Mouse (Mus musculus) frontal cortex, adult 2 months (tissue): ENCODE results near the gene Sympk. TPM values are rescaled to one million over a fixed set of nuclear protein-coding genes. Genes with fewer than 3 reads are reported as not detected.
A peak's percentile ranks its signal among the peaks of the same experiment; 100 is the strongest.

ENCODE experiments used
- DNase-seq, 2 experiments: peaks; one replicate each; pipeline ENCODE4 v3.0.0; 2022; ENCODE audit warnings: low spot score in 1 of 2; ENCODE audit errors: extremely low spot score in 1 of 2
- polyA plus RNA-seq: library from polyadenylated mRNA; depleted of rRNA; stranded (reverse); fragments of >200 nt; gene quantifications from 2 replicates; pipeline ENCODE4 v1.2.3, GENCODE M21; 2012

Sympk gene
- polyA plus RNA-seq, 1 experiment, result 118 TPM

DNA sequence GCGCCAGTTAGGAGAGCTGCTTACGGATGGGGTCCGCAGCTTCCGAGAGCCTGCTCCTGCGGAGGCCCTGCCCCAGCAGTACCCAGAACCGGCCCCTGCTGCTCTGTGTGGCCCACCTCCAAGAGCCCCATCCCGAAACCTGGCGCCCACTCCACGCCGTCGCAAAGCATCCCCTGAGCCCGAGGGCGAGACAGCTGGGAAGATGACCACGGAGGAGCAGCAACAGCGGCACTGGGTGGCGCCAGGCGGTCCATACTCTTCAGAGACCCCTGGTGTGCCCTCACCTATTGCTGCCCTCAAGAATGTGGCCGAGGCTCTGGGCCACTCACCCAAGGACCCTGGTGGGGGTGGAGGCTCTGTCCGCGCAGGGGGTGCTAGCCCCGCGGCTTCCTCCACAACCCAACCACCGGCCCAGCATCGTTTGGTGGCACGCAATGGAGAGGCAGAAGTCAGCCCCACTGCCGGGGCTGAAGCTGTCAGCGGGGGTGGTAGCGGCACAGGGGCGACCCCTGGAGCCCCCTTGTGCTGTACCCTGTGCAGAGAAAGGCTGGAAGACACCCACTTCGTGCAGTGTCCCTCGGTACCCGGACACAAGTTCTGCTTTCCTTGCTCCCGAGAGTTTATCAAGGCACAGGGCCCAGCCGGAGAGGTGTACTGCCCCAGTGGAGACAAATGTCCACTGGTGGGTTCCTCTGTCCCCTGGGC, 18.6 kb upstream of the Sympk start:
- no peak for DNase-seq

DNA sequence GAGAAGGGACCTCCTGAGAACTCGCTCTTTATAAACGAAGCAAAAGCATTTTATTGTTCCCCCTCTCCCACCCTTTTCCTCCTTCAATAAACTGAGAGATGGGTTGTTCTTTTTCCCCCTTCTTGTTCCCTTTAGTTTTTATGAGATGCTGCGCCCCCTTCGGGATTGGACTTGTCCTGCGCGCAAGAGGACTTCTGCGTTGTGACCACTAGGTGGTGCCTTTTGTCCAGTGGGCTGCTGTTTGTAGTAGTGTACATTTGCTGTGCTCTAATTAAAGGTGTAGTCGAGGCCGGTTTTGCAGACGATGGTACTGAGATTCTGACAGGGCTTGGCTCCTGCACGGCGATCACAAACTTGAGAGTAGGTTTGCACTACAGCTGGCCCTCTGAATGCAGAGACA, 17.7 kb upstream of the Sympk start:
- DNase-seq, result peak; percentile 84 to 92

DNA sequence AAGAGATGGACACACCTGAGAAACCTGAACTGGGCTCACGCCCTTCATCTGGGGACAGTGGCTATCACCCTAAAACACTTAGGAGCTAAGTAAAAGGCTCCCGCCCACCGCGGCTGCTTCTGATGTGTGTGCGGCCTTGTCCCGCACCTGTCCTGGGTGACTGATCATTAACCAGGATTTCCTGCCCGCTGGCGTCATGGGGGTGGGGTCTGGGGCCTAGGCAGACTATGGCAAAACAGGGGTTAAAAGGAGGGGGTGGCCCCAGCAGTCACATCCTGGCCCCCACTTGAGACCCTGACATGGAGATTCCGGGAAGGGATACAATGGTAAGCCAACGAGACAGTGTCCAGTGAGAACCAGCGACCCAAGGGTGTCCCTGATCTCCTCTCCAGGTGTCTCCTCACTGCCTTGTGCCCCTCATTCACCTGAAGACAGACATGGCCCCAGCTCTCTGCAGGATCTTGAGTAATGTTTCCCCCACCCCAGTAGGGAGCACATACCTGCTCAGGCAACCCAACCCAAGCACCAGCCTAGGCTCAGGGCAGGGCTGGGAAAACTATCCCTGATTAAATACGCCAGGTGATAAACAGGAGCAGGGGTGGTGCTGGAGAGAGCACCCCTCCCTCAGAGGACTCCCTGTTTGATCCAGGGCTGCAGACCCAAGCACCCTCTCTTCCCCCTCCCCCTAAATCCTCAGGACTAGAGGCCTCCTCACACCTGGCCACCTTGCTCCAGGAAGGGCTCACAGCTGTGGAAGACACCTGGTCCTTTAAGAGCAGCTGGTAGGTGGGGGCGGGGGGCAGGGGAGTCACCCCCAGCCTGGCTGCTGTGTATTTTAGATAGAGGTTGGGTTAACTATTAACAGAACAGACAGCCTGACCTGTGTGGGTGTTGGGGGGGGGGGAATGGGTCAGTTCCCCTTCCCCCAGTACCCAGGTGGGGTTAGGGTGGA, 16.9 kb upstream of the Sympk start:
- no peak for DNase-seq

DNA sequence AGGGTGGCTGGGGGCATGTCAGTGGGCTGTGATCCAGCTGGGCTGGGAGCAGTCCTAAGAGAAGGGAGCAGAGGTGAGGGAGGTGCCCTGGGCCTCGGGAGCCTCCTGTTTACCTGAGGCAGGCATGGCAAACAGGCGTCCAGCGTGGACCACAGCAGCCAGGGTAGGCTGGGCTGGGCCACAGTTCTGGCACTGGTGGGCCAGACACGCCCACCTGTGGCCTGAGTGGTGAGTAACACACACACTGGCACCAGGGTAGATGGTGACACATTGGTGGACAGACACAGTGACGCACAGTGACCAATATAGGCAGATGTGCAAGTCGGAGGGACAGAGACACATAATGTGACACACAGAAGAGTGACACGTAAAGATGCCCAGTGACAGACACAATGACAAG, 13.6 kb upstream of the Sympk start:
- no peak for DNase-seq

DNA sequence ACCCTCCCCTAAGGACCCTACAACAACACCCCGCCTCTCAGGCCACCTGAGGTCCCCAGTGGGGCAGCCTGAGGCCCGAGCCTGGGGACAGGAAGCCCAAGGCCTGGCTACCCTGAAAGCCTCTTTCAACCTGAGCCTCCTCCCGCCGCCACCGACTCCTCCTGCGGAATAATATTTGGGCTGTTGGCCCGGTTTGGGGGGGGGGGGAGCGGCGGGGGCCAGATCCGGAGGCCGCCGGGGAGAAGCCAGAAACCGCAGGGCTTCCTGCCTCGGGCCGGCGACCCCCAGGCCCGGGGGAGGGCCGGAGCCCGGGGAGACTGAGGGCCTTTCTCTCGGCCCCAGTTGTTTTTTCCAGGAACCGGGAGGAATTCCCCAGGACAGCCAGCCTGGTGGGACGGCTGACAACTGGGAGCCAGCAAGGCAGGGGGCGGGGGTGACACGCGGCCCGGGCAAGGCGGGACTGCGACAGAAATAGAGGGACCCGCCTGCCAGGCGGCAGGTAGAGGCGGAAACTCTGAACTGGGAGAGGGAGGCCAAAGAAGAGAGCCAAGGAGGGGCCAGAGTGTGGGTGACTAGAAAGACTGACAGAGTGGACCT, 12.1 kb upstream of the Sympk start:
- no peak for DNase-seq

DNA sequence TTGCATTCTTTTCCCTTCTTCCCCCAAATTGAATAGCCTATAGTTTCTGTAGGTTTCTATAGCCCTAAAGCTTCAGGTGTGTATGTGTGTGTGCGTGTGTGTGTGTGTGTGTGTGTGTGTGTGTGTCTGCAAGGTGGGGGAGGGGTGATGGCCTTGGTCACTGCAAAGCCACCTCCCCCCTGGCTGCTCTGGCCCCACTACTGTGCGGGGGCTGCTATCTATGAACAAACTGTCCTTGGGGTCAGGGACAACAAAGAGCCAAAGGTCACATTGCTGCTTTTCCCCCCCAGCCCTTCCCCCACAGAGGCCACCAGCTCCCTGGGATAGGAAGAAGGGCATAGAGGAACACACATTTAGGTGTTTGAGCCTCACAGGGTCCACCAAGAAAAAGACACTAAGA, 11.3 kb upstream of the Sympk start:
- no peak for DNase-seq

DNA sequence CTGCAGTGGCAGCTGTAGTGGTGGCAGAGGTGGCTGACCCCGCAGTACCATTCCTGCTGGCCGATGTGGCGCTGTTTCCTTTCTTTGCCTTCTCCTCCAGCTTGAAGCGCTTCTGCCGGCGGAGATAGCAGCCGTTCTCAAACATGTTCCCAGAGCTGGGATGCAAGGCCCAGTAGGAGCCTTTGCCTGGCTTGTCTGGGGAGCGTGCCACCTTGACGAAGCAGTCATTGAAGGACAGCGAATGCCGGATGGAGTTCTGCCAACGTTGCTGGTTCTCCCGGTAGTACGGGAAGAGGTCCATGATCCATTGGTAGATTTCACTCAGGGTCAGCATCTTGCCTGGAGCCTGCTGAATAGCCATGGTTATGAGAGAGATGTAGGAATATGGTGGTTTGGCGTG, 9.7 kb upstream of the Sympk start:
- no peak for DNase-seq

DNA sequence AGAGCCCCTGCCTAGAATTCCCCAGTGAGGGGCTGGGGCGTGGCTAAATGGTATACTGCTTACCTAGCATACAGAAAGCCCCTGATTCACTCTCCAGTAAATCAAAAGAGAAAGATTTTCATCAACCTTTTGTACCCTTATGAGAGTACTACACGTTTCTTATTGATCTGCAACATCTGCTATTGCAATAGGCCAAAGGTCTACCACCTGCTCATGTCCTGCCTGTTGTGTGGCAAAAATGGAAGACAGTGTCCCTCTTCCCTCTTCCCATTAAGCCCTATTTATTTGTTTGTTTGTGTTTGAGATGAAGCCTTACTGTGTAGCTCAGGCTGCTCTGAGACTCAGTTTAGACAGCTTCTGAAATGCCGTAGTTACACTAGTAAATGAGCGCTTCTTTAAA, 8.1 kb upstream of the Sympk start:
- DNase-seq, result no peak

DNA sequence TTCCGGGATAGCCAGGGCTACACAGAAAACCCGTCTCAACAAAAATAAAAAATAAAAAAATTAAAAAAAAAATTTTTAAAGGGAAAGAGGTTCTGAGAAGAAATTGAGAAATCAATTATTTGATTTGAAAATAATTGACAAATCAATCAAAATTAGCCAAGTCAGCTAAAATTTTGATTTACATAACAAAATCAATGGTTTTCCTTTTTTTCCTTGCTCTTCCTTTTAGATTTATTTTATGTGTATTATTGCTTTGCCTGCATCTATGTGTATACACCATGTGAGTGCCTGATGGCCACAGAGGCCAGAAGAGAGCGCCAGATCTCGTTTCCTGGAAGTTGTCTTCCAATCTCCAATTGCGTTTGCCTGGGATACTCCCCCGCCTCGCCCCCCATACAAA, 6.3 kb upstream of the Sympk start:
- DNase-seq, result no peak

DNA sequence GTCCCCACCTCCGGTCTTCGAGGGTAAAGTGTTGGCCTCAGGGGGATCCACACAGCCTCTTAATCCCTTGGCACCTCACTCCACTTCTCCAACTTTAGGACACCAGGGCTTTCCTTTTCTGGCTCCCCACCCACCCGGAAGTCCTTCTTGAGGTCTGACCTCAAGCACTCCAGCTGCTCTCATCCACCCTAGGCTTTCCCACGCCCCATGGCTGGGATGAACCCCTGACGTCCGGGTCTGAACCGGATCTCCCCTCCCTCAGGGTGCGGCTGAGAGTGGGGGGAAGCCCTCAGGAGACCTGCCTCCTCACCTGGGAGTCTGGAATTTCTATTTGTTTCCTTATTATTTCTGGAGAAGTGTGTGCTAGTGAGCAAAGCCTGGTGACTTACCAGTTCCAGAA, 3.1 kb upstream of the Sympk start:
- no peak for DNase-seq

DNA sequence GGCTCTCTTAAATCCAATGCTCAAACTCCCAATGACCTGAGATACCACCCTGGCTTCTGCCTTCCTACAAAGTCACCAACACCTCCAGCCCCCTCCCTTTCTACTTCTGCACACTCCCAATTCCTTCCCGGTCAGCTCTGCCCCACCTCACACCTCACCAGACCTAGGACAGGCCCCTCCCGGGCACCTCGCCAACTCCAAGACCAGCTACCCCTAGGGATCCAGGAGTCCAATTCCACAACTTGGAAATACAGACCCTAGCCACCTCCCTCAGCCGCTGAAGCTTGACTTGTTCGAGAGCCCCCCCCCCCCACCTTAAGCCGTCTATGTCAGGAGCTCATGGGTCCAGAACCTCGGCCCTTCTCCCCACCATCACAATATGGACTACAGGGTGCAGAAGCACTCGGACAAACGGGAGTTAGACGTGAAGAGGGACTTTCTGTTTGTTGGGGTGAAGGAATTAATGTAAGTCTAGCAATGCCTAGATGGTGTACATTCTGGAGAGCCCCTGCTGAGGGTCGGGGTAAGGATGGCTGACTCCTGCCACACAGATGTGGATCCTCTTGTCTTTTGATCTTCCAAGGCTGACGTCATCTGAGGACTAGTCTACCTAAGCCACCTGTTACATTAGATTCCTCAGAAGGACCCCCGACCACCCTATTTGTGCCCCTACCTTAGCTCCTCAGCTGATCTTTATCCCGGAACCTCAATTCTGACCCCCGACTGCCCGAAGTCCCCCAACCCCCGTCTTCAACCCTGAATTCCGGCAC, 1.8 kb upstream of the Sympk start:
- DNase-seq, result no peak

DNA sequence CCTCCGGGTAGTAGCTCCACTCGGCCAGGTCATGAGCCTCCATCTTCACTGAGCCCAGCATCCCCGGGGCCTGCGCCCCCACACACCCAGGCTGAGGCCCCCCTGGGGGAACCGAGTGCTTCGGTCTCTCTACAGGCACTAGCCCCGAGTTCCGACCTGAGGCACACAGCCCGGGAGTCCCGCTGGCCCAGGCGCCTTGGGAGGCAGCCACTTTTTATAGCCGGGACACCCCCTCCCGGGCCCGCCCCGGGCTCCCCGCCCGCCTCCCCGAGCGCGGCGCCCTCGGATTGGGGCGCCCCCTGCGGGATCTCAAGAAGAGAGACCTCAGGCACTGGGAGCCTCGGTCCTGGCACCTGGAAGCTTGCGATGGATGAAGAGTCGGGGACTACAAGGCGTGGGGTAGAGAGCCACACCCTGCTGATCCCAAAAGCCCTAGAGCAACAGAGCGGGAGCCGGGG, 791 bp upstream of the Sympk start, which contains the start of gene Foxa3:
Gene Foxa3, minus strand, starts transcription at position 182 of the 458 bp plus-strand sequence.
- DNase-seq, result no peak

DNA sequence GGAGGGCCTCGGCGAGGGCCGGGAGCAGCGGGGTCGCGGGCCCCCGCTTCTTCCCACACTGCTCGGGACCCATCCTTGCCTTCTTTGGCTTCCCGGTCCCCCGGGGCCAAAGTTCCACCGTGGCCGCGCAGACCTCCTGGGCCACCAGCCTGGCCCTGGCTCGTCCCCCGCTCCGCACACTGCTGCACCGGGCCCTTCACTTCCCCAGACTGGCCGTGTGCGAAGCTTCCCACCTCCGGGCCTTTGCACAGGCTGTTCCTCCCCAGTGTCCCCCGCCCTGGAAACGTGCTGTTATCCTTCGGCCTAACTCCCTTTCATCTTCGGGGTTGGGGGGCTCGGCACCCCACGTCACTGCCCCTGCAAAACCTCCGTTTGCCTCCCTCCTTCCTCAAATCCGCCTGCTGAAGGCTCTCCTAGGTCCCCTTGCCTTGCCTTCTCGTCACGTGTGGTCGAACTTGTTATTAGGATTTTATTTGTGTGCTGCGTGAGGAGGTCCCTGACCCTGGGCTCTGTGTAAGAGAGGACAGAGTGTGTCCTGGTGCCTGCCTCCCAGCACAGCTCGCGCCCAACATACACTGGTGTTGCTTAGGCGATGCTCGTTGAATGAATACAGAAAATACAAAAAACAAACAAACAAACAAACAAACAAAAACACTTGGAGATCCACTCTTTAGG, 541 bp downstream of the Sympk start:
- DNase-seq, result no peak

DNA sequence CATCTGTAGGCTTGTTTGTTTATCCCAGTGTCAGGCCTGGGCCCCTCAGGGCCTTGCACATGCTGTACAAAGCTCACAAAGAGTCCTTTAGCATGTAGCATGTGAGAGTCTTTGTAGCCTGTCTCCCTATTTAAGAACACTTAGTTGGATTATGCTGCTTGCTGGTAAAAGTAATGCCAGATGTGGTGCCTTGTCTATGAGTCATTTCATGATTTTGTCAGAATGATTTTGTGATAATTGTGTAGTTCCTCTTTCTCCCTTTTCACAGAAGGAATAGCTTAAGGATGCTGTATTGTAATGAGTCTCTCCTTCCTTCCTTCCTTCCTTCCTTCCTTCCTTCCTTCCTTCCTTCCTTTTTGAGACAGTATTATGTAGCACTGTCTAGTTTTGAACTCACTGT, 3.9 kb downstream of the Sympk start:
- DNase-seq, result no peak

DNA sequence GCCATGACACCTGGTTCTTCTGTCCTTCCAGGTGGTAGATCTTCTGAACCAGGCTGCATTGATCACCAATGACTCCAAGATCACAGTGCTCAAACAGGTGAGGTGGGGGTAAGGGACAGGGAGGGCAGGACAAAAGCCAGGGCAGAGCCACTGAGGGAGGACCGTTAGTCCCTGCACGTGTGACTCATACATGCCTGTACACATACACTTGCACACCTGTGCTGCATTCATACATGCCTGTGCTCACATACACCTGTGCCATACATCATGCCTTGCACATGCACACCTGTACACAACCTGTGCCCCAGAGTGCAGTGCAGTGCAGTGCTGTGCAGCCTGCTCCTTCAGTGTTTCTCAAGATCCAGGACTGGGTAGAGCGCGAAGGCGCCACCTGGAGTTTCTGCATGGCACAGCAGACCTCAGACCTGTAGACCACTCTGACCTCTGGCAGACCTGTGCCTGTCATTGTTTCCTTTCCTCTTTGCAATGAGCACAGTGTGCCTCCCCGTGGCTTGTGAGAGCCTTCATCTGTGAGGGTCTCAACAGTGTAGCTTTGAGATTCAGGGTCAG, 5.0 kb downstream of the Sympk start:
- no peak for DNase-seq

DNA sequence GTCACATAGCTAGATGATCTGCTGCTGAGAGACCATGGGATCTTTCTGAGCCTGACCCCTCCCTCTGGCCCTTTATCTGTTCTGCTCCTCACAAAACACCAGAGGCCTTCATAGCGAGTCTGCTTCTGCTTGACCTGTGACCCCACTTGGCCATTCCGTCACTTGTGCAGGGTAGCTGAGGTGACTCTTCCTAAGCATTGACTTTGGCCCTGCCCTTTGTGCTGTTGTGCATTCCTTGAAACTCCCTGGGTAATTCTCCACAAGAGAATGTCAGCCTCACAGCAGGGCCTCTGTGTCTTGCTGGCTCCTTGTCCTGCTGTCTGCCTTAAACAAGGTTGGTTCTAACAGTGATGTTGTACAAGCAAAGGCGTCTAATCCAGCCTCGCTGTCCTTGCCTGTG, 7.5 kb downstream of the Sympk start:
- DNase-seq, result no peak

DNA sequence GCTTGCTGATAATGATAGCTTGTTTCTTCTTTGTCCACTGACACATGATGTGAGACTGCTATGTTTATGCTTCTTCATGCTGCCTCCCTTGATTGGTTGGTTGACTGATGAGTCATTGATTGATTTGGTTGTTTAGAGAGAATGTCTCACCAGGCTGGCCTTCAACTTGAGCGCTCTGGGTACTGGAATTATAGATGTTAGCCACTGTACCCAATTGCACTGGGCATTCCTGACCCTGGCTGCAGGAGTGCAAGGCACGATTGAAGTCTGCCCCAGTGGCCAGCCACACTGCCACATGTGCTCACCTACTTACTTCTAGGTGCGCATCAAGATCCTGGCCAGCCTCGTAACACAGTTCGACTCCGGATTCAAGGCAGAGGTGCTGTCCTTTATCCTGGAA, 20.4 kb downstream of the Sympk start:
- no peak for DNase-seq

DNA sequence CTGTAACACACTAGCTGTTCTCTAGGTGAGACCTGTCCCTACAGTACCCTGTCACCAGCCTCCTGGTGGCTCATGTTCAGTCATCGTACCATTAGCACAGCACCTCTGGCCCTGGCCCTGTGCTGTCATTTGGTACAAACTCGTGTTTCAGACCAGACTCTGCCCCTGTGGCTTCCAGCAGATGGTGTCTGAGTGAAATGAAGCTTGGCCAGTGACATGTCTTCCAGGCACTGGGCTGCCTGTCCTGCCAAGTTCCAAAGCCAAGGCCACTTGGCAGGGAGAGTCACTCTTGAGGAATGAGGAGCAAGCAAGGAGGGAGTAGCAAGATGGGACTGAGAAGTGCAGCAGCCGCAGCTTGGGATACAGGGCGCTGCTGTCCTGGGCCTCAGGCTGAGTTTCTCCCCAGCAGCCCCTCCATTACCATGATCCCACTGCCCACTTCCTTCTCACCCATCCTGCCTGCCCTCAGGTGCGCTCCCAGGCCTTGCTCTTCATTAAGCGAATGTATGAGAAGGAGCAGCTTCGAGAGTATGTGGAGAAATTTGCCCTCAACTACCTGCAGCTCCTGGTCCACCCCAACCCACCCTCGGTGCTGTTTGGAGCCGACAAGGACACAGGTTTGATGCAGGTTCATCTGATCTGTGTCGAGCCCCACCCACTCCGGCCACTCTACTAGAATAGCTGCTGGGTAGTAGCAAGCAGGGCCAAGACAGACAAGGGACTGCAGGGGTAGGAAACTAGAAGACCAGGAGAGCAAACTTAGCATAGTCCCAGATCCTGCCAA, 22.3 kb downstream of the Sympk start:
- DNase-seq, result no peak

DNA sequence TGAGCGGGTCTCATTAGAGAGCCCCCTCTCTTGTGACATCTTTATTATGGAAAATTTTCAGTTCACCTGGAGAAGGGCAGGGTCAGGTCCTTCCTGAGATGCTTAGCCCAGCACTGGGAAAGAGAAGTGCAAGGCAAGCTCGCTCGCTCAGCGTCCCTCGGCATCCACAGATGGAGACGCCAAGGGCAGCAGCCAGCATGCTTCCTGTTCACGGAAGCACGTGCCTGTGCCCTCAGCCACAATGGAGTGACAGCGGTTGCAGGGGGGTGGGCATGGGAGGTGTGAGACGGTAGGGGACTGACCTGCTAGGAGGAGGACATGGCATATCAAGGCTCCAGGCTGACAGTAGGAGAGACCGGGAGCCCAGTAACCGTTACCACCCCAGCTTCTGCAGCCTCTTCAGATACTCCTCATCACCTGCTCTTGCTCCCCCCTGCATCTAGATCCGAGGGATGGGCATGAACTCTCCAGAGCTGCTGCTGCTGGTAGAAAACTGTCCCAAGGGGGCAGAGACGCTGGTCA, 23.9 kb downstream of the Sympk start:
- DNase-seq, result no peak
